Mouse (Mus musculus) testis, adult 2 months (tissue): ENCODE results near the gene Fyn.

Experiments used
- CTCF ChIP-seq: fragments of 200-500 bp; IDR thresholded peaks from 2 replicates; pipeline ENCODE4 v1.5.1; 2012; ENCODE audit warnings: low read depth, mild to moderate bottlenecking, inconsistent platforms, low read length, moderate library complexity; ENCODE audit not compliant: control insufficient read depth, insufficient read depth, insufficient replicate concordance
- POLR2A ChIP-seq: fragments of 200-500 bp; IDR thresholded peaks from 2 replicates; pipeline ENCODE4 v1.6.1; 2012; ENCODE audit warnings: low read depth, mild to moderate bottlenecking, inconsistent platforms, low read length, moderate library complexity; ENCODE audit not compliant: control insufficient read depth

GRCm38 (mm10) chr10:39426033-39426432 is 57.4 kb downstream of the Fyn start:
- TF ChIP-seq CTCF (no peak), POLR2A (no peak)
